Mouse (Mus musculus) liver, postnatal 0 days (tissue): Measurements from ENCODE around the gene Dpf1. TPM values are rescaled to one million over a fixed set of nuclear protein-coding genes. Genes with fewer than 3 reads are reported as not detected.

Experiments
- ATAC-seq: fragments of 200-750 bp; cut with Nextera tagmentation; 2 replicates; pipeline ENCODE4 v1.8.0; 2017; ENCODE audit warnings: mild to moderate bottlenecking, moderate library complexity
- DNase-seq: peaks from one replicate; pipeline ENCODE4 v3.0.0-alpha.2; 2016
- H3K27ac ChIP-seq: fragments of 300-500 bp; sonication (generic); 2 replicates; pipeline ENCODE4 v1.5.1; 2014; ENCODE audit warnings: antibody characterized with exemption, moderate library complexity, mild to moderate bottlenecking, low read depth
- H3K27me3 ChIP-seq: fragments of 300-500 bp; sonication (generic); 2 replicates; pipeline ENCODE4 v1.6.1; 2014; ENCODE audit warnings: low read length, control low read depth, mixed read lengths; ENCODE audit not compliant: insufficient read depth
- H3K36me3 ChIP-seq: fragments of 300-500 bp; sonication (generic); replicated peaks from 2 replicates; pipeline ENCODE4 v1.6.1; 2014; ENCODE audit warnings: mild to moderate bottlenecking, control low read depth, low read length, moderate library complexity, mixed read lengths; ENCODE audit not compliant: insufficient read depth
- H3K4me1 ChIP-seq: fragments of 300-500 bp; sonication (generic); 2 replicates; pipeline ENCODE4 v1.6.1; 2014; ENCODE audit warnings: antibody characterized with exemption, mild to moderate bottlenecking, control low read depth; ENCODE audit not compliant: insufficient read depth
- H3K4me2 ChIP-seq: fragments of 300-500 bp; sonication (generic); 2 replicates; pipeline ENCODE4 v1.6.1; 2014; ENCODE audit warnings: low read depth, mild to moderate bottlenecking, low read length, moderate library complexity, mixed read lengths
- H3K4me3 ChIP-seq: fragments of 300-500 bp; sonication (generic); 2 replicates; pipeline ENCODE4 v1.5.1; 2014; ENCODE audit warnings: low read depth, low read length
- H3K9ac ChIP-seq: fragments of 300-500 bp; sonication (generic); replicated peaks from 2 replicates; pipeline ENCODE4 v1.6.1; 2014; ENCODE audit warnings: mild to moderate bottlenecking, moderate library complexity
- H3K9me3 ChIP-seq: fragments of 300-500 bp; sonication (generic); 2 replicates; pipeline ENCODE4 v1.6.1; 2016; ENCODE audit warnings: mild to moderate bottlenecking, control low read depth, low read length, mixed read lengths
- CTCF ChIP-seq: sonication (generic); IDR thresholded peaks from 2 replicates; pipeline ENCODE4 v1.5.1; 2016; ENCODE audit warnings: antibody characterized with exemption, low read depth
- EP300 ChIP-seq: IDR thresholded peaks from 2 replicates; pipeline ENCODE4 v1.6.1; 2016; ENCODE audit warnings: antibody characterized with exemption, low read depth, mild to moderate bottlenecking
- WGBS: fragments of 180-500 bp; shearing (Covaris S2); extraction: QIAGEN DNeasy Blood & Tissue Kit; methylation state at CpG from one replicate; pipeline ENCODE4 v1.1.7; 2014; ENCODE audit not compliant: insufficient replicate concordance; 5-methylcytosine and 5-hydroxymethylcytosine counted together
- polyA plus RNA-seq: library from polyadenylated mRNA; unstranded; fragments of >200 nt; fragmentation: Nextera tagmentation; extraction: Ambion mirVana; gene quantifications from 2 replicates; pipeline ENCODE4 v1.2.1, GENCODE M21; 2015

The Dpf1 gene
- polyA plus RNA-seq, 1 experiment from 2014 or later, result 0.63 TPM

DNA sequence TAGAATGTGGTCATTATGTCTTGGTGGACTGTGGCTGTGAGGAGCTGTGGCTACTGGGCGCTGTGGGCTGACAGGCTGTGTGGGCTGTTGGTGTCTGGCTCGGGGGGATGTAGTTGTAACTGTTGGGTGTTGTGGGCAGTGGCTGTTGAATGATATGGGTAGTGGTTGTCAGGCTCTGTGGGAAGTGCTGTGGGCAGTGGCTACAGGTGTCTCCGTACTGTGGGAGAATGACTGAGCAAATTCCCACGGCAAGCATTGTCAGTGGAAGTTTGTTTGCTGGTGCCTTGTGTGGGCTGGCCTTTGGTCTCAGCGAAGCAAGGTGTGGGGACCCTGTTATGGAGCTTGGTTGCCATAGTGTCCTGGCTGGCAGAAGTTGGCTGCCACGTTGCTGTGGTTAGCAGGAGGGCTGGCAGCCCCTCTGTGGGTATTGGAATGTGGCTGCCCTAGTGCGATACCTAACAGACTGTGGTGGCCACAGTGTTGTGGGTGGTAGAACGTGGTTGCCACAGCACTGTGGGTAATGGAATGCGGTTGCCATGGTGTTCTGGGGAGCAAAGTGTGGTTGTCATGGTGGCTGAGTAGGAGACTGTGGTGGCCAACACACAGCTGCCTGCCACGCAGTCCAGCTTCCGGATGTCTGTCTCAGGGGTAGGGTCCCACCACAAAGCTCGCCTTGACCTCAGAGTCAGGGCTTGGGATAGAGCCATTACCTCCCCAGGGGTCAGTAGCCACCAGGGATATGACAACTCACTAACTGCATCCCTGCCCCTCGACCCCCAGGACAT, 11.3 kb downstream of the Dpf1 start:
- H3K27ac ChIP-seq, result no peak overlapping the region
- H3K36me3 ChIP-seq, result no peaks in the 10 kb centered on the region
- ATAC-seq (no peak), DNase-seq (no peak)
- TF ChIP-seq EP300 (no peak), CTCF (no peak)
- H3K9me3 ChIP-seq, result no peaks in the 10 kb centered on the region
- H3K9ac ChIP-seq, result no peak overlapping the region
- peaks cover 13% of the 10 kb centered on the region for H3K4me1 ChIP-seq
- no peak overlapping the region for H3K4me3 ChIP-seq
- no peaks in the 10 kb centered on the region for H3K27me3 ChIP-seq
- WGBS, result 62% methylated on average over 13 of the region's 13 CpGs
- no peak overlapping the region for H3K4me2 ChIP-seq

DNA sequence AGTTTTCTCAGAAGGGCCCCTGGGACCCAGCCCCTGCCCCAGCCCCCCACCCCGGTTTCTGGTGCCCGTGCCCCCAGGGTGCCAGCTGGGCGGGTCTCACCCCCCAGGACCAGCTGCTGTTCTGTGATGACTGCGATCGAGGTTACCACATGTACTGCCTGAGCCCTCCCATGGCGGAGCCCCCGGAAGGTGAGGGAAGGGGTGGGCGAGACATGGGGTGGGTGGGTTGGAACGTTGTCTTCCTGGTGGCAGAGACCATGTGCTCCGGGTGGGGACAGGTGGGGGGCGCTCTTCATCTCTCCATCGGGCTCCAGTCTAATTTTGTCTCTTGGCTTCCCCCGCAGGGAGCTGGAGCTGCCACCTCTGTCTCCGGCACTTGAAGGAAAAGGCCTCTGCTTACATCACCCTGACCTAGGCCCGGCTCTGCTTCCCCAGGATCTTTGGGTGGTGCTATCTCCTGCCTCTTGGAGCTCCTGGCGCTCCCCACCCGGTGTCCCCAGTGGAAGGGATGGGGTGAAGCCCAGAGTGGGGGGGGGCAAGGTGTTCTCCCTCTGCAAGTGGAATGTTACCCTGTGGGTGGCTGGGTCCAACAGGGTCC, 12.5 kb downstream of the Dpf1 start:
- WGBS, result 77% methylated on average over 17 of the region's 17 CpGs
- DNase-seq, result no peak
- TF ChIP-seq CTCF, result no peak
- no peak for TF ChIP-seq EP300
- Histone ChIP-seq H3K4me2 (no peak overlapping the region), H3K4me1 (peaks cover 13% of the 10 kb centered on the region), H3K4me3 (no peak overlapping the region), H3K9ac (no peak overlapping the region), H3K9me3 (no peaks in the 10 kb centered on the region), H3K36me3 (0 out of 2 replicates have a peak, but pooled peaks cover under 1% of the 10 kb centered on the region), H3K27ac (no peak overlapping the region), H3K27me3 (no peaks in the 10 kb centered on the region)
- no peak for ATAC-seq

DNA sequence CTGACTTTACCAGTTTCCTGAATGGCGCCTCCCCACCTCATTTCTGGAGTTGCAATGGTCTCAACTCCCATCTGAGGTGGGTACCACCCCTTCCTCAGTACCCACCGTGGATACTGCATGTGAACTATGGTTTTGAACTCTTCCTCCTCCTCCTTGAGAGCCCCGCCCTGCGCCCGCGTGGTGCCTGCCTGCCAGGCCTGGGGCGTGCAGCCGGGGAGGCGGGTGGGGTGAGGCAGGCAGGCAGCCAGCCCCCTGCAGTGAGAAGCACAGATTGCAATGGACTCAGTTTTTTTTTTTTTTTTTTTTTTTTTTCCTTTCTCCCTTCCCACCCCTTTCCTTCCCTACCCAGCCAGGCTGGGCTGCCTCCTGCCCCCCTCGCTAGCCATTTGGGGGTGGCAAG, 13.2 kb downstream of the Dpf1 start:
- Histone ChIP-seq H3K27me3 (no peaks in the 10 kb centered on the region), H3K4me1 (peaks cover 13% of the 10 kb centered on the region), H3K36me3 (0 out of 2 replicates have a peak, but pooled peaks cover 2% of the 10 kb centered on the region), H3K4me3 (no peak overlapping the region), H3K9ac (no peak overlapping the region), H3K4me2 (no peak overlapping the region), H3K27ac (no peak overlapping the region), H3K9me3 (no peaks in the 10 kb centered on the region)
- 26% methylated on average over 10 of the region's 10 CpGs for WGBS
- ATAC-seq (no peak), DNase-seq (no peak)
- TF ChIP-seq EP300, result no peak
- TF ChIP-seq CTCF, result 0 out of 2 replicates have a peak, but pooled peaks have one; percentile 3

DNA sequence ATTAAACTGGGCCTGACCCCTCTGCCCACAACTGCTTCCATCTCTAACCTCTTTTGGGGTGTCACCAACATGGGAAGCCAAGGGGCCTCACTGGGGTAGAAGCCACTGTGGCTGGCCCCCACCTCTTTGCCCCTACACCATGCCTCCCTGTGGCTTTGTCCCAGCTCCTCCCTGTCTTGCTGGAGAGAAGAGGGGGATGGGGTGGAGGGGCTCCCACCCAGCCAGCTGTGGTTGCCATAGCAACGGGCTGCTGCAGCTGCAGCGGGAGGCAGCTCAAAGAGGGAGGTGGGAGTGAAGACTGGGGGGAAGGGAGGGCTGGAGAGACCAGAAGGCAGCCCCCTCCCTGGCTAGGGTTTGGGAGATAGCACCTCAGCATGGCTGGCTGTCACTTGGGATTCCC, 13.8 kb downstream of the Dpf1 start:
- Histone ChIP-seq H3K9me3 (no peaks in the 10 kb centered on the region), H3K27me3 (no peaks in the 10 kb centered on the region), H3K4me1 (peaks cover 13% of the 10 kb centered on the region), H3K36me3 (0 out of 2 replicates have a peak, but pooled peaks cover 2% of the 10 kb centered on the region), H3K9ac (no peak overlapping the region), H3K4me3 (no peak overlapping the region), H3K27ac (no peak overlapping the region), H3K4me2 (no peak overlapping the region)
- ATAC-seq (no peak), DNase-seq (no peak)
- 3% methylated on average over 2 of the region's 2 CpGs for WGBS
- TF ChIP-seq EP300 (no peak), CTCF (no peak)

DNA sequence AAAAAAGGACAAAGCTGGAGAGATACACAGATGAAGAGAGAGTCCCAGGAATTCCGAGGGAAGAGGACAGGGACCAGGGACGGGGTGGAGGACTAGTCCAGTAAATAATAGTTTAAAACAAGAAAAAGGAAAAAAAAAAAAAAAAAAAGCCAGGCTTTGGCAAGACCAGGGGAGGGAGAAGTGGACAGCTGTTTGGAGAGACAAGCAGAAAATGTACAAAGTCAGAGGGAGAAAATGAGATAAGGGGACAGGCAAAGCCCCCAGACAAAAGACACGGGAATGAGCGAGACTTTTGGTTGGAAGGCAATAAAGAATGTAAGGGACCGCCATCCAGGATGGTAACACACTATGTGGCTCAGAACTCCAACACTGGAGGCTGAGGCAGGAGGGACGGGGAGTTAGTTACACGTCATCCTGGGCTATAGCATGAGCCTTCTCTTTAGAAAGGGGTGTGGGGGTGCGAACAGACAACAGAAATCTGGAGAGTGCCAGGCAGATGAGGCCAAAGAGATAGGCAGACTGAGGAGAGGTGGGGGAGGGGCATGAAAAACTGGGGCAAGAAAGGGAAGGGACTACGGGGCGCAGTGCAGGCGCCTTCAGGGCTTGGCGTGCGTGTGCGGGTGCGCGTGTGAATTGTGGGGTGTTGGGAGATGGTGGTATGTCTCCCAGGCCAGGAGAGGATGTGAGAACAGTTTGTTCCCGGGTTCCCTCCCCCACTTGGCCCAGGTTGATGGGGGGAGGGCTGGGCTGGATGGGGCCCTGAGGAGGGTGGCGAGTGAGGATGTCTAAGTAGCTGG, 14.6 kb downstream of the Dpf1 start:
- Histone ChIP-seq H3K27ac (no peak overlapping the region), H3K9me3 (no peaks in the 10 kb centered on the region), H3K4me2 (peak overlapping the region; percentile 53), H3K27me3 (no peaks in the 10 kb centered on the region), H3K4me1 (peaks cover 13% of the 10 kb centered on the region), H3K36me3 (0 out of 2 replicates have a peak, but pooled peaks cover 2% of the 10 kb centered on the region), H3K4me3 (0 out of 2 replicates have a peak overlapping the region, but pooled peaks have one; percentile 1), H3K9ac (no peak overlapping the region)
- 5% methylated on average over 18 of the region's 18 CpGs for WGBS
- ATAC-seq (peak; percentile 51), DNase-seq (peak; percentile 42)
- peak; percentile 6; the same call in 1 of the 2 replicates for TF ChIP-seq EP300
- no peak for TF ChIP-seq CTCF
